Mouse (Mus musculus): ENCODE results near the gene Zfp512b. TPM values are rescaled to one million over a fixed set of nuclear protein-coding genes. Genes with fewer than 3 reads are reported as not detected.
A peak's percentile ranks its signal among the peaks of the same experiment; 100 is the strongest.

The Zfp512b gene
- polyA plus RNA-seq, 1 experiment from 2014 or later, result 28.5 TPM

- Histone ChIP-seq H3K9ac (peak overlapping the region; percentile 97), H3K4me1 (peaks cover 48% of the 10 kb centered on the region), H3K27ac (replicated peaks) (0 out of 2 replicates have a peak overlapping the region, but pooled peaks have one; percentile 58), H3K4me3 (no peak overlapping the region), H3K4me2 (peak overlapping the region; percentile 92; the same call in 1 of the 2 replicates), H3K27me3 (replicated peaks) (no peaks in the 10 kb centered on the region), H3K36me3 (peaks cover 18% of the 10 kb centered on the region), H3K9me3 (no peaks in the 10 kb centered on the region)
- ATAC-seq (ENCODE audit: extremely low read depth, insufficient number of reproducible peaks, low FRiP score, low TSS enrichment), result no peak
- 92% methylated on average over 1 of the region's 1 CpGs for WGBS
These were observed 12.9 kb downstream of the Zfp512b start for GRCm38 (mm10) chr2:181579681-181580080.

DNA sequence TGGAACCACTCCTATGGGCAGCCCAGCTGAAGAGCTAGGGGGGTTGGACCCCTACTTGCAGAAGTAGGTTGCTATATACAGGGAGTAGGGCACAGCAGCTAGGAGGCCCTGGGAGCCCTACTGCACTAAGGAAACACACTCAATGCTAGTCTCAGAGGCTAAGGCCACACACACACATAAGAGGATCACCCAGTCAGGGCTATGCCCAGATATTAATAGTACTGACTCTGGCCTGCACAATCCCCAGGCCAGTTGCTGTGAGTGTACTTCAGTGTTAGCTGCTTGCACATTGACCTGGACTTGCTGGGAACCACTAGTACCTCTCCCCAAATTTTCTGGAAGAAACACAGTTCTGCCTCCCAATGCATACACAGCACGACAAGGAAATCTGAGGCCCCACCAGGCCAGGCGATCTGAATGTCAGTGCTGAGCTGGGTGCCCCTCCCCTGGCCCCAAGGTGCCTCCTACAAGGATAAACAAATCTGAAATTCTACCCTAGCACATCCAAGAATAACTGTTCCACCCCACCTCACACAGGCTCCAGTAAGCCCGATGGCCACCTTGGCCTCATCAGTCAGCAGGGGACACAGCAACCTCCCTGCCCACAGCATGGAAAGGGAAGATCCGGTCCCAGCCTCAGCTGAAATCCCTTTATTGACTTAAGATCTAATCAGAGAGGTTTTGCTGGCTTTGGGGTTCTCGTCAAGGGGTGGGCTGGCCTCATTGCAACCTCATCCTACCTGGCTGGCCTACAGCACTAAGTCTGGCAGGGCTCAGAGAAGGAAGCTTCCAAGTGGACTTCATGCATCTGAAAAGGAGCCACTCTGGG is 13.6 kb downstream of the Zfp512b start:
- no peaks in the 10 kb centered on the region for H3K27me3 ChIP-seq (replicated peaks)
- H3K4me2 ChIP-seq, result peak overlapping the region; percentile 24; the same call in 1 of the 2 replicates
- H3K4me1 ChIP-seq, result peaks cover 48% of the 10 kb centered on the region
- H3K36me3 ChIP-seq, result peaks cover 18% of the 10 kb centered on the region
- peak overlapping the region; percentile 58 for H3K27ac ChIP-seq (replicated peaks)
- no peak for ATAC-seq (ENCODE audit: extremely low read depth, insufficient number of reproducible peaks, low FRiP score, low TSS enrichment)
- no peaks in the 10 kb centered on the region for H3K9me3 ChIP-seq
- 33% methylated on average over 5 of the region's 5 CpGs for WGBS
- peak overlapping the region; percentile 97 for H3K9ac ChIP-seq
- no peak overlapping the region for H3K4me3 ChIP-seq

DNA sequence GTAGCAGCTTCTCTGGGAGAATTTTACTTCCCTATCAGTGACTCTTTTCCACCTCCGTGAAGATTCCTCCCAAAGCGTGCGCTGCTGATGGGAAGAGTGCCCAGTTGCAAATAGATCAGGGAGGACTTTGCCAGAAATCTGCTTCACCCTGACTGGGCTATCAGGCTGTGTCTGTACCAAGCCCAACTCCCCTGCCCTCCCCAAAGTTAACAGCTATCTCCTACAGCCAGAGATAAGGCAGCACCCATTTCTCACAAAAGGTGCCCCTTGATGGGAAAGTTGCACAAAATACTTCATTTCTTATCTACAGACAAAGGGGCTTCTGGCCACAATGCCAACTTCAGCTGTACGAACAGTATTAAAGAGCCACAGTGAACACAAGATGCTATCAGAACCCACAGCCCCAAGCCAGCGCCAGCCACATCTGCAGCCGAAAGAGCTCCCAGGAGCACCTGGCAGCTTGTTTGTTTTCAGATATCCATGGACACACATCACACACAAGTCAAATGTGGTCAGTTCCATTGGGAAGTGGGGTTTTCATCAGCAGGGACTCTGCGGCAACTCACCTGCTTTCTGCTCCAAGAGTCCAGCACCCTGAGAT is 14.5 kb downstream of the Zfp512b start:
- WGBS, result 42% methylated on average over 7 of the region's 7 CpGs
- peak overlapping the region; percentile 25 for H3K4me2 ChIP-seq
- H3K4me1 ChIP-seq, result peaks cover 48% of the 10 kb centered on the region
- H3K36me3 ChIP-seq, result peaks cover 19% of the 10 kb centered on the region
- no peak for ATAC-seq (ENCODE audit: extremely low read depth, insufficient number of reproducible peaks, low FRiP score, low TSS enrichment)
- H3K9ac ChIP-seq, result peak overlapping the region; percentile 97
- no peaks in the 10 kb centered on the region for H3K27me3 ChIP-seq (replicated peaks)
- no peaks in the 10 kb centered on the region for H3K9me3 ChIP-seq
- H3K27ac ChIP-seq (replicated peaks), result peak overlapping the region; percentile 58
- H3K4me3 ChIP-seq, result no peak overlapping the region

DNA sequence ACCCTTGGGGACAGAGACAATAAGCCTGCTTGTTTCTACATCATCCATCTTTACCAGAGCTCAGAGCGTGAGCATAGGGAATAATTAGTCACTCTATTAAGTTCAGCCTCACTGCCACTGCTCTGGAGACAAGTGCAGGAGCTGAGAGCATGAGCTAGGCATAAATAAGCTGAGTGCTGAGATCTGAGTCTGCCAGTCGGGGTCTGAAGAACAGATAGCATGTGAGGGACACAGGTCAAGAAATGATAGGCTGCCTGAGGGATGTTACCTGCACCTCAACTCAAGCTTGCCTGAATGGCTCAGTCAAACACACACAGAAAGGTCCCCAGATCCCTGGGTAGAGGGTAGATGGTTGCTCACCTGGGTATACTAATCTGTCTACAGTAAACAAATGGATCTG is 15.5 kb downstream of the Zfp512b start:
- Histone ChIP-seq H3K9ac (no peak overlapping the region), H3K27ac (replicated peaks) (no peak overlapping the region), H3K9me3 (no peaks in the 10 kb centered on the region), H3K4me3 (no peak overlapping the region), H3K4me2 (no peak overlapping the region), H3K36me3 (peaks cover 26% of the 10 kb centered on the region), H3K4me1 (peaks cover 45% of the 10 kb centered on the region), H3K27me3 (replicated peaks) (no peaks in the 10 kb centered on the region)
- 63% methylated on average over 2 of the region's 2 CpGs for WGBS
- no peak for ATAC-seq (ENCODE audit: extremely low read depth, insufficient number of reproducible peaks, low FRiP score, low TSS enrichment)

DNA sequence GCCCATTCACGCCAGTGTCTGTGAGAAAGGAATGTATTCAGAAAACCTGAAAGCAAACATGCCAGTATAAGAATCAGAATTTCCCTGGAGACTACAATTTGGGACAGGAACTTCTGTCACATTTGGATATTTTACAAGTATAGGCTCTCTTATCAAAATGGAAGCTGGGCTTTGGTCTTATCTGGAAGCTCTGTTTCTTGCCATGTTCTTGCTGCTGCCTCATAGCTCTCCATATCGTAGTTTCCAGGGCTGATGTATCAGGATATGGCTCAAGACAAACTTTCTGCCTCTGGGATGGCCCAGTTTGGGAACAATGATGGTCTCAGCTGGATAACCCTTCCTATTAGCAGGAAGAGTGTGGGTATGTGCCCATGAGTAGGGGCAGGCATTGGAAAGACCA is 16.0 kb downstream of the Zfp512b start:
- H3K4me3 ChIP-seq, result no peak overlapping the region
- H3K9ac ChIP-seq, result no peak overlapping the region
- no peaks in the 10 kb centered on the region for H3K27me3 ChIP-seq (replicated peaks)
- no peaks in the 10 kb centered on the region for H3K9me3 ChIP-seq
- peaks cover 43% of the 10 kb centered on the region for H3K4me1 ChIP-seq
- WGBS, result 73% methylated on average over 2 of the region's 2 CpGs
- peaks cover 31% of the 10 kb centered on the region for H3K36me3 ChIP-seq
- H3K4me2 ChIP-seq, result no peak overlapping the region
- no peak for ATAC-seq (ENCODE audit: extremely low read depth, insufficient number of reproducible peaks, low FRiP score, low TSS enrichment)
- H3K27ac ChIP-seq (replicated peaks), result no peak overlapping the region

- WGBS, result 92% methylated on average over 7 of the region's 7 CpGs
- peaks cover 42% of the 10 kb centered on the region for H3K4me1 ChIP-seq
- H3K9me3 ChIP-seq, result no peaks in the 10 kb centered on the region
- H3K27ac ChIP-seq (replicated peaks), result no peak overlapping the region
- H3K36me3 ChIP-seq, result peaks cover 35% of the 10 kb centered on the region
- H3K4me3 ChIP-seq, result no peak overlapping the region
- H3K4me2 ChIP-seq, result no peak overlapping the region
- no peak for ATAC-seq (ENCODE audit: extremely low read depth, insufficient number of reproducible peaks, low FRiP score, low TSS enrichment)
- no peaks in the 10 kb centered on the region for H3K27me3 ChIP-seq (replicated peaks)
- no peak overlapping the region for H3K9ac ChIP-seq
These were observed 17.6 kb downstream of the Zfp512b start for GRCm38 (mm10) chr2:181574921-181575545.

DNA sequence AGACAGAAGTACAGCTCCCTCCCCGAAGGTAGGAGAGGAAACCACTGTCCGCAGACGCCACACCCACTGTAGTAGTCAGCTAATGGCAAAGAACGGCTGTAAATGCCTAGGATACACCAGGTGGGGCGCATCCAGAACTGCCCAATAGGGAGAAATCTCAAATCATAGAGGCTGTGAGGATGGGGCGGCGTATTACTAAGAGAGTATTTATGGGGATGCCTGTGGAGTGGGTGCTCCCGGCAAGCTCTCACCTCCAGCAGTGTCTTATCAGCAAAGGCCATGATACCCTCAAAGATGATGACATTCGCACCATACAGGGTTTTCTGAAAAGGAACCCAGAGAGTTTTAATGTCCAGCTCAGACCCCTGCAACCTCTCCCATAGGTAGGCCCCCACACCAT is 18.6 kb downstream of the Zfp512b start:
- Histone ChIP-seq H3K27ac (replicated peaks) (no peak overlapping the region), H3K4me3 (no peak overlapping the region), H3K9ac (no peak overlapping the region), H3K36me3 (peaks cover 44% of the 10 kb centered on the region), H3K4me2 (no peak overlapping the region), H3K4me1 (peaks cover 32% of the 10 kb centered on the region), H3K9me3 (no peaks in the 10 kb centered on the region), H3K27me3 (replicated peaks) (no peaks in the 10 kb centered on the region)
- 91% methylated on average over 9 of the region's 9 CpGs for WGBS
- no peak for ATAC-seq (ENCODE audit: extremely low read depth, insufficient number of reproducible peaks, low FRiP score, low TSS enrichment)

DNA sequence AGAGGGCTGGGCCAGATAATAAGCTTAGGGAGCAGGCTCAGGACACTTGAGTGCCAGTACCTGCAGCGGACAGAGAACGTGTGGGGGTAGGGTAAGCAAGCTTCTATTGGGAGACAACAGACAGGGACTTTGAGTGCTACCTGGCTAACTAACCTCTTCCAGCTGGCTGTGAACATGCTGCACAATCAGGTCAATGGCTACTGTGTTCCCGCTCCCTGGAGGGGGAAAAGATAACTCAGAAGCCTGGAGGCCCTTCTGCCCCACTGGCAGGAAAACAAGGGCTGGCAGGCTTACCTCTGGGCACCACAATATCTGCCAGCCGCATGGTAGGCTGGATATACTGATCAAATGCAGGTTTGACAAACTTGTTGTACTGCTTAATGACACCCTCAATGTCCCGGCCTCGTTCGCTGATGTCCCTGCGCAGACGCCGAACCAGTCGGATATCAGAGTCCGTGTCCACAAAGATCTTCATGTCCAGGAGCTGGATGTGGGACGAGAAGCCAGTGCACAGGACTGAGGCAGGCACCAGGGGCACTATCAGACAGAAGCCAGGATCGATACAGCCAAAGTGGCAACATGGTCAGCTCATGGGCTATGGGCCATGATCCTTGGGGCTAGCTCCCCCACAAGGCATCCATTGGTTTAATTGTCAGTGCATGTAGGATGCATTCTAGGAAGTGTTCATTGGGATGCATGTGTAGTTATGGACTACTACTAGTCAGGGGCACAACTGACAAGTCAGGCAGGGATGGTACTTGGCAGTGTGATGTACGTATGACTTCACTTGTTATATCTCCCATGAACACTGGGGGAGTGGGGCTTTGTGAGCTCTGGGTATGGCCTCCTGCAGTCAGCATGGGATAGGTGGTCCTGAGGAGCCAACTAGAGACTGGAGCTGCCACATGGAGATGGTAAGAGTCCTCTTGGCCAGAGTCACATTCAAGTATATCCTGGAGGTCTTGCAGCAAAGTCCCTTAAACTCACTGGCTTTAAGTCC is 19.4 kb downstream of the Zfp512b start:
- Histone ChIP-seq H3K4me3 (no peak overlapping the region), H3K27ac (replicated peaks) (no peak overlapping the region), H3K36me3 (peaks cover 44% of the 10 kb centered on the region), H3K4me2 (no peak overlapping the region), H3K27me3 (replicated peaks) (no peaks in the 10 kb centered on the region), H3K9ac (no peak overlapping the region), H3K4me1 (peaks cover 24% of the 10 kb centered on the region), H3K9me3 (no peaks in the 10 kb centered on the region)
- ATAC-seq (ENCODE audit: extremely low read depth, insufficient number of reproducible peaks, low FRiP score, low TSS enrichment), result no peak
- WGBS, result 89% methylated on average over 15 of the region's 15 CpGs

DNA sequence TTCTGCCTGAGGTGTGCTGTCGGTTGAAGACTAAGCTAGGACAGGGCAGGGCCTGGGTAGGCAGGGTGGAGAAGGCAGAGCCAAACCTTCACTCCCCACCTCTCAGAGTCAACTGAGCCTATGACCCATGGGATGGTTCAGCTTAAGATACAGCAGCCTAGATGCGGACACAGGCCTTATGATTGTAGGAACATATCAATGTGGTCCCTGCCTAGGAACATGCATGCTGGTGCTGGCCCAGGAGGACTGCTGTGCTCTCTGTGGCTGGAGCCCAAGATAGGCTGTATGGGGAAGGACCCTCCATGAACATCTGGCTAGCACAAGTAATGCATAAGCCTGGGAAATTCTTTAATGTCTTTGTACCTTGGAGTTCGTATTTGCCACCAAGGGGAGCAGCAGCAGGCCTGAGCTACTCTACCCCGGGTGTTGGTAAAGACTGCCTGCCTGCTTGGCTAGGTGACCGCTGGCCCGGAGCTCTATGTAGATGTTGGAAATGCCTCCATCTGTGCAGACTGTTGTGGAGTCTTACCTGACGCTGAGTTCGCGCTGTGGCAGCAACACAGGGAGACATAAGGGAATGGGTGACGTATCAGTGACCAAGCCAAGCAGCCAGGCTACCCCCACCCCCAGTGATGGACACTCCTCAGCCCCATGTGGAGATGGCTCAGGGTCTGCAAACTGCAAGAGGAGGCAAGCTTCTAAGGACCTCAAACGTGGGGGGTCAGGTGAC is 20.5 kb downstream of the Zfp512b start:
- no peak overlapping the region for H3K9ac ChIP-seq
- H3K4me1 ChIP-seq, result peaks cover 13% of the 10 kb centered on the region
- H3K27me3 ChIP-seq (replicated peaks), result no peaks in the 10 kb centered on the region
- H3K9me3 ChIP-seq, result no peaks in the 10 kb centered on the region
- H3K27ac ChIP-seq (replicated peaks), result no peak overlapping the region
- H3K4me2 ChIP-seq, result no peak overlapping the region
- 90% methylated on average over 11 of the region's 11 CpGs for WGBS
- no peak for ATAC-seq (ENCODE audit: extremely low read depth, insufficient number of reproducible peaks, low FRiP score, low TSS enrichment)
- H3K36me3 ChIP-seq, result peaks cover 44% of the 10 kb centered on the region
- no peak overlapping the region for H3K4me3 ChIP-seq

DNA sequence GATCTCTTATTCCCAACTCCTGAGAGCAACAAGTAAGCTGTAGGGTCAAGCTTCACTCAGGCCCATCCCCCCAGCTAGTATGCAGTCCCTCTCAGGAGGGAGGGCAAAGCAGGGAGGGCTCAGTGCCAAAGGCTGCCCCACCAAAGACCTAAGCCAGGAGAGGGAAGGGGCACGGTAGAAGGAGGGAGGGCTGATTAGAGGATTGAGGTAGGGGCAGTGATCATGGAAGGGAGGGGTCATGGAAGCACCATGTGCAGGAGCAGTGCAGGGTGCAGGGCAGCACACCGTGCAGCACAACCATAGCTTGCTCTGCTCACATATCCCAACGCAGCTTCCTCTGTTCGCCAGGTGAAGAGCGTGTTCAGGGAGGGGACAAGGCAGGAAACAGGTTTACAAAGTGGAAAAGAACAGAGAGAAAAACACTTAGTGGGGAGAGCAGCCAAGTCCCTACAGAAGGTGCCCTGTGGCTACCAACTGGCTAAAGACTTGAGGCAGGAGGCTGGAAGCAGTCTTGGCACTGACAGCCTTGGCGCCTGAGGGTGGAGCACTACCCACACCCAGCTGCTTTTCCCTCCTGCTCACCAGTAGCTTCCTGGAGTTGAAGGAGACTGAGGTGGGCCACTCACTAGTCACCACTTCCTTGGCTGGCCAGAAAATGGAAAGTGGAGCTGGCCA is 21.5 kb downstream of the Zfp512b start:
- H3K4me2 ChIP-seq, result no peak overlapping the region
- peaks cover 8% of the 10 kb centered on the region for H3K4me1 ChIP-seq
- H3K36me3 ChIP-seq, result peaks cover 47% of the 10 kb centered on the region
- WGBS, result 56% methylated on average over 6 of the region's 6 CpGs
- H3K9me3 ChIP-seq, result no peaks in the 10 kb centered on the region
- 0 out of 2 replicates have a peak, but pooled peaks have one; percentile 11 for ATAC-seq (ENCODE audit: extremely low read depth, insufficient number of reproducible peaks, low FRiP score, low TSS enrichment)
- H3K4me3 ChIP-seq, result no peak overlapping the region
- H3K9ac ChIP-seq, result no peak overlapping the region
- no peak overlapping the region for H3K27ac ChIP-seq (replicated peaks)
- no peaks in the 10 kb centered on the region for H3K27me3 ChIP-seq (replicated peaks)
